Mouse (Mus musculus): Measurements from ENCODE around the gene Tmem232.

DNA sequence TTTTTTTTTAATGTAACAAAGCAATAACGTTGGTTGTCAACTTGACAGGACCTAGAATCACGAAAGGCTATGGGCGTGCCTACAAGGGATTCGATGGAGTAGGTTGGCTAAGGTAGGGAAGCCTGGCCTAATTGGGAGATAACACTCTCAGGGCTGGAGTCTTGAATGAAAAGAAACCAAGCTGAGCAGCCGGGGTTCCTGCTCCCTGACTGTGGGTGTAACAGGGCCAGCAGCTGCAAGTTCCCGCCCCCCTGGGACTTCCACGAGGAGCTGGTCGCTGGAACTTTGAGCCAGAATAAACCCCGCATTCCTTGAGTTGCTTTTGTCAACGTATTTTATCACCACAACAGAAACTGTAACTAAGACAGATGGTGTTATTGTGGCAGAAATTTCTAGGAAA is 16.2 kb upstream of the Tmem232 start:
- TF ChIP-seq CTCF (IDR thresholded peaks at IDR 0.05): no peak
- TF ChIP-seq EP300 (IDR thresholded peaks at IDR 0.05): no peak

All from lung, postnatal 0 days (tissue).